Mouse (Mus musculus) embryonic facial prominence, embryonic 10.5 days (tissue): Measurements from ENCODE around the gene St6galnac3. TPM values are rescaled to one million over a fixed set of nuclear protein-coding genes. Genes with fewer than 3 reads are reported as not detected.
"Not testable (repeated sequence)": the region's sequence is repeated elsewhere in the genome, so short reads cannot be mapped to it uniquely, and the experiment has no call there.

ENCODE experiments used
- DNase-seq: peaks from one replicate; pipeline ENCODE4 v3.0.0-alpha.2; 2017; ENCODE audit warnings: low spot score
- H3K27ac ChIP-seq: fragments of 300-500 bp; sonication (generic); replicated peaks from 2 replicates; pipeline ENCODE4 v1.5.1; 2016; ENCODE audit warnings: mild to moderate bottlenecking
- H3K27me3 ChIP-seq: fragments of 300-500 bp; sonication (generic); replicated peaks from 2 replicates; pipeline ENCODE4 v1.6.1; 2016; ENCODE audit warnings: low read depth, mild to moderate bottlenecking; ENCODE audit not compliant: poor library complexity, severe bottlenecking
- H3K36me3 ChIP-seq: fragments of 300-500 bp; sonication (generic); replicated peaks from 2 replicates; pipeline ENCODE4 v1.6.1; 2016; ENCODE audit warnings: mild to moderate bottlenecking, moderate library complexity
- H3K4me1 ChIP-seq: fragments of 300-500 bp; sonication (generic); 2 replicates; pipeline ENCODE4 v1.6.1; 2016
- H3K4me3 ChIP-seq: fragments of 300-500 bp; sonication (generic); 2 replicates; pipeline ENCODE4 v1.5.1; 2016; ENCODE audit warnings: mild to moderate bottlenecking, moderate library complexity
- H3K9me3 ChIP-seq: fragments of 300-500 bp; sonication (generic); 2 replicates; pipeline ENCODE4 v1.6.1; 2016; ENCODE audit warnings: mild to moderate bottlenecking
- WGBS: fragments of 180-500 bp; shearing (Covaris S2); methylation state at CpG from one replicate; pipeline ENCODE4 v1.1.7; 2016; 5-methylcytosine and 5-hydroxymethylcytosine counted together
- polyA plus RNA-seq: library from polyadenylated mRNA; unstranded; fragments of >200 nt; fragmentation: Nextera tagmentation; extraction: Ambion mirVana; gene quantifications from 2 replicates; pipeline ENCODE4 v1.2.1, GENCODE M21; 2016

Gene St6galnac3
- polyA plus RNA-seq, 1 experiment from 2014 or later, result 54.1 TPM

GRCm38 (mm10) chr3:153395351-153395750 is 329.6 kb downstream of the St6galnac3 start:
- peaks cover 8% of the 10 kb centered on the region for H3K36me3 ChIP-seq
- no peak for DNase-seq
- 0 out of 2 replicates have a peak, but pooled peaks cover 4% of the 10 kb centered on the region for H3K9me3 ChIP-seq
- peaks cover 5% of the 10 kb centered on the region for H3K4me1 ChIP-seq
- H3K27ac ChIP-seq, result no peak overlapping the region
- H3K27me3 ChIP-seq, result no peaks in the 10 kb centered on the region
- 94% methylated on average over 5 of the region's 5 CpGs for WGBS
- no peak overlapping the region for H3K4me3 ChIP-seq

GRCm38 (mm10) chr3:153394751-153395150 is 330.2 kb downstream of the St6galnac3 start:
- DNase-seq, result no peak
- Histone ChIP-seq H3K36me3 (peaks cover 8% of the 10 kb centered on the region), H3K27ac (no peak overlapping the region), H3K4me3 (no peak overlapping the region), H3K27me3 (no peaks in the 10 kb centered on the region), H3K9me3 (peaks cover 4% of the 10 kb centered on the region; the same call in 1 of the 2 replicates), H3K4me1 (peaks cover 5% of the 10 kb centered on the region)
- WGBS, result 93% methylated on average over 4 of the region's 4 CpGs

GRCm38 (mm10) chr3:153394224-153394623 is 330.8 kb downstream of the St6galnac3 start:
- Histone ChIP-seq H3K27me3 (no peaks in the 10 kb centered on the region), H3K4me1 (peaks cover 5% of the 10 kb centered on the region), H3K9me3 (peaks cover 4% of the 10 kb centered on the region; the same call in 1 of the 2 replicates), H3K27ac (no peak overlapping the region), H3K4me3 (no peak overlapping the region), H3K36me3 (peaks cover 8% of the 10 kb centered on the region)
- WGBS, result 90% methylated on average over 9 of the region's 9 CpGs
- no peak for DNase-seq

- not testable (repeated sequence) for H3K27ac ChIP-seq, H3K27me3 ChIP-seq, H3K36me3 ChIP-seq, H3K4me1 ChIP-seq, H3K4me3 ChIP-seq, H3K9me3 ChIP-seq
- DNase-seq, result peak; percentile 18
- 72% methylated on average over 1 of the region's 1 CpGs for WGBS
Measured at GRCm38 (mm10) chr3:153391451-153391850, 333.5 kb downstream of the St6galnac3 start.

- WGBS, result 90% methylated on average over 5 of the region's 5 CpGs
- H3K27me3 ChIP-seq, DNase-seq, H3K36me3 ChIP-seq, H3K4me3 ChIP-seq, H3K27ac ChIP-seq, H3K4me1 ChIP-seq, H3K9me3 ChIP-seq: not testable (repeated sequence)
Measured at GRCm38 (mm10) chr3:153384651-153385050, 340.3 kb downstream of the St6galnac3 start.

- DNase-seq, result no peak
- WGBS, result 100% methylated on average over 2 of the region's 2 CpGs
- Histone ChIP-seq H3K4me1 (no peaks in the 10 kb centered on the region; the same call in 1 of the 2 replicates), H3K27me3 (no peaks in the 10 kb centered on the region), H3K27ac (no peak overlapping the region), H3K9me3 (no peaks in the 10 kb centered on the region), H3K4me3 (no peak overlapping the region), H3K36me3 (no peaks in the 10 kb centered on the region)
Measured at GRCm38 (mm10) chr3:153383656-153384055, 341.3 kb downstream of the St6galnac3 start.

GRCm38 (mm10) chr3:153365057-153365755 is 359.8 kb downstream of the St6galnac3 start:
- no peak overlapping the region for H3K27ac ChIP-seq

GRCm38 (mm10) chr3:153364366-153364765 is 360.6 kb downstream of the St6galnac3 start:
- peaks cover 19% of the 10 kb centered on the region for H3K4me1 ChIP-seq
- no peak overlapping the region for H3K4me3 ChIP-seq
- 90% methylated on average over 3 of the region's 3 CpGs for WGBS
- no peaks in the 10 kb centered on the region for H3K9me3 ChIP-seq
- no peak overlapping the region for H3K27ac ChIP-seq
- H3K36me3 ChIP-seq, result no peaks in the 10 kb centered on the region
- no peaks in the 10 kb centered on the region for H3K27me3 ChIP-seq
- no peak for DNase-seq

More at GRCm38 (mm10) chr3:153365057-153365755, 359.8 kb downstream of the St6galnac3 start:
- Histone ChIP-seq H3K9me3 (no peaks in the 10 kb centered on the region), H3K4me1 (peaks cover 19% of the 10 kb centered on the region), H3K27me3 (no peaks in the 10 kb centered on the region), H3K36me3 (no peaks in the 10 kb centered on the region), H3K4me3 (no peak overlapping the region)
- no peak for DNase-seq
- 82% methylated on average over 10 of the region's 10 CpGs for WGBS

- no peak for DNase-seq
- 94% methylated on average over 3 of the region's 3 CpGs for WGBS
- no peak overlapping the region for H3K4me3 ChIP-seq
Measured at GRCm38 (mm10) chr3:153359966-153360365, 365.0 kb downstream of the St6galnac3 start.

GRCm38 (mm10) chr3:153356071-153356470 is 368.9 kb downstream of the St6galnac3 start:
- WGBS, result 49% methylated on average over 1 of the region's 1 CpGs
- peaks cover 19% of the 10 kb centered on the region for H3K4me1 ChIP-seq
- no peak for DNase-seq
- H3K27ac ChIP-seq, result no peak overlapping the region
- no peaks in the 10 kb centered on the region for H3K36me3 ChIP-seq
- no peaks in the 10 kb centered on the region for H3K9me3 ChIP-seq
- H3K4me3 ChIP-seq, result no peak overlapping the region
- no peaks in the 10 kb centered on the region for H3K27me3 ChIP-seq

More at GRCm38 (mm10) chr3:153359966-153360365, 365.0 kb downstream of the St6galnac3 start:
- no peak overlapping the region for H3K27ac ChIP-seq
- no peaks in the 10 kb centered on the region for H3K36me3 ChIP-seq
- no peaks in the 10 kb centered on the region for H3K27me3 ChIP-seq
- no peaks in the 10 kb centered on the region for H3K9me3 ChIP-seq
- peaks cover 23% of the 10 kb centered on the region for H3K4me1 ChIP-seq

GRCm38 (mm10) chr3:153354988-153355297 is 370.0 kb downstream of the St6galnac3 start:
- Histone ChIP-seq H3K36me3 (no peaks in the 10 kb centered on the region), H3K4me3 (no peak overlapping the region), H3K27ac (no peak overlapping the region), H3K4me1 (peaks cover 14% of the 10 kb centered on the region), H3K27me3 (no peaks in the 10 kb centered on the region), H3K9me3 (no peaks in the 10 kb centered on the region)
- DNase-seq, result no peak
- WGBS, result 87% methylated on average over 3 of the region's 3 CpGs

GRCm38 (mm10) chr3:153354186-153354987 is 370.6 kb downstream of the St6galnac3 start:
- no peaks in the 10 kb centered on the region for H3K9me3 ChIP-seq
- 90% methylated on average over 6 of the region's 6 CpGs for WGBS
- H3K4me3 ChIP-seq, result no peak overlapping the region
- no peak for DNase-seq
- H3K27me3 ChIP-seq, result no peaks in the 10 kb centered on the region
- peaks cover 15% of the 10 kb centered on the region for H3K4me1 ChIP-seq
- H3K27ac ChIP-seq, result no peak overlapping the region
- H3K36me3 ChIP-seq, result no peaks in the 10 kb centered on the region
